Mouse (Mus musculus) intestine, embryonic 14.5 days (tissue): Measurements from ENCODE around the gene Kansl1l. TPM values are rescaled to one million over a fixed set of nuclear protein-coding genes. Genes with fewer than 3 reads are reported as not detected.

Experiments used
- ATAC-seq: fragments of 200-750 bp; cut with Nextera tagmentation; replicated peaks from 2 replicates; pipeline ENCODE4 v1.8.0; 2017; ENCODE audit warnings: low read depth, moderate number of reproducible peaks, moderate TSS enrichment, moderate library complexity; ENCODE audit not compliant: low FRiP score, low TSS enrichment
- DNase-seq: peaks from one replicate; pipeline ENCODE4 v3.0.0-alpha.2; 2018; ENCODE audit warnings: low spot score
- H3K27ac ChIP-seq: fragments of 300-500 bp; sonication (generic); 2 replicates; pipeline ENCODE4 v1.5.1; 2014; ENCODE audit warnings: low read depth, mild to moderate bottlenecking, control low read depth
- H3K27me3 ChIP-seq: fragments of 300-500 bp; sonication (generic); replicated peaks from 2 replicates; pipeline ENCODE4 v1.6.1; 2014; ENCODE audit warnings: low read length, control low read depth; ENCODE audit not compliant: control insufficient read depth, insufficient read depth
- H3K36me3 ChIP-seq: fragments of 300-500 bp; sonication (generic); 2 replicates; pipeline ENCODE4 v1.6.1; 2014; ENCODE audit warnings: low read length, control low read depth; ENCODE audit not compliant: control insufficient read depth, insufficient read depth
- H3K4me1 ChIP-seq: fragments of 300-500 bp; sonication (generic); replicated peaks from 2 replicates; pipeline ENCODE4 v1.6.1; 2014; ENCODE audit warnings: low read length, control low read depth, mixed read lengths; ENCODE audit not compliant: control insufficient read depth, insufficient read depth
- H3K4me2 ChIP-seq: fragments of 300-500 bp; sonication (generic); 2 replicates; pipeline ENCODE4 v1.6.1; 2014; ENCODE audit warnings: low read length
- H3K4me3 ChIP-seq: fragments of 300-500 bp; sonication (generic); 2 replicates; pipeline ENCODE4 v1.5.1; 2014; ENCODE audit warnings: low read depth, low read length, control low read depth, mixed read lengths
- H3K9ac ChIP-seq: fragments of 300-500 bp; sonication (generic); 2 replicates; pipeline ENCODE4 v1.6.1; 2014; ENCODE audit warnings: mild to moderate bottlenecking, low read length
- H3K9me3 ChIP-seq: fragments of 300-500 bp; sonication (generic); 2 replicates; pipeline ENCODE4 v1.6.1; 2016; ENCODE audit warnings: low read length, control low read depth; ENCODE audit not compliant: control insufficient read depth
- WGBS: fragments of 180-500 bp; shearing (Covaris S2); extraction: QIAGEN DNeasy Blood & Tissue Kit; methylation state at CpG from one replicate; pipeline ENCODE4 v1.1.7; 2014; 5-methylcytosine and 5-hydroxymethylcytosine counted together
- polyA plus RNA-seq: library from polyadenylated mRNA; unstranded; fragments of >200 nt; fragmentation: Nextera tagmentation; extraction: Ambion mirVana; gene quantifications from 2 replicates; pipeline ENCODE4 v1.2.1, GENCODE M21; 2014

The Kansl1l gene
- polyA plus RNA-seq, 1 experiment from 2014 or later = 14.2 TPM

GRCm38 (mm10) chr1:66768764-66769163 lies 48.6 kb downstream of the Kansl1l start:
- Histone ChIP-seq H3K36me3 (peaks cover 29% of the 10 kb centered on the region), H3K9ac (no peak overlapping the region), H3K4me3 (no peak overlapping the region), H3K9me3 (no peaks in the 10 kb centered on the region), H3K4me2 (no peak overlapping the region), H3K27me3 (no peaks in the 10 kb centered on the region), H3K27ac (no peak overlapping the region), H3K4me1 (no peaks in the 10 kb centered on the region)
- no peak for ATAC-seq
- WGBS = 89% methylated on average over 1 of the region's 1 CpGs
- DNase-seq = no peak

GRCm38 (mm10) chr1:66730581-66730980 lies 86.8 kb downstream of the Kansl1l start:
- peaks cover 52% of the 10 kb centered on the region for H3K36me3 ChIP-seq
- H3K4me1 ChIP-seq = no peaks in the 10 kb centered on the region
- H3K4me2 ChIP-seq = no peak overlapping the region
- DNase-seq (no peak), ATAC-seq (no peak)
- H3K27ac ChIP-seq = no peak overlapping the region
- 58% methylated on average over 1 of the region's 1 CpGs for WGBS
- no peaks in the 10 kb centered on the region for H3K27me3 ChIP-seq
- H3K4me3 ChIP-seq = no peak overlapping the region
- no peaks in the 10 kb centered on the region for H3K9me3 ChIP-seq
- no peak overlapping the region for H3K9ac ChIP-seq

- no peaks in the 10 kb centered on the region for H3K9me3 ChIP-seq
- no peaks in the 10 kb centered on the region for H3K27me3 ChIP-seq
- no peak overlapping the region for H3K9ac ChIP-seq
- H3K27ac ChIP-seq = no peak overlapping the region
- H3K36me3 ChIP-seq = peaks cover 50% of the 10 kb centered on the region
- H3K4me2 ChIP-seq = no peak overlapping the region
- DNase-seq (no peak), ATAC-seq (no peak)
- no peaks in the 10 kb centered on the region for H3K4me1 ChIP-seq
- 89% methylated on average over 3 of the region's 3 CpGs for WGBS
- H3K4me3 ChIP-seq = no peak overlapping the region
Measured at GRCm38 (mm10) chr1:66712859-66713258, 104.5 kb downstream of the Kansl1l start.

GRCm38 (mm10) chr1:66704523-66704922 lies 112.8 kb downstream of the Kansl1l start:
- Histone ChIP-seq H3K27me3 (no peaks in the 10 kb centered on the region), H3K9me3 (no peaks in the 10 kb centered on the region), H3K4me2 (no peak overlapping the region), H3K9ac (no peak overlapping the region), H3K27ac (no peak overlapping the region), H3K4me3 (no peak overlapping the region), H3K4me1 (peaks cover 8% of the 10 kb centered on the region; the same call in 1 of the 2 replicates), H3K36me3 (peaks cover 27% of the 10 kb centered on the region)
- DNase-seq = no peak
- 69% methylated on average over 6 of the region's 6 CpGs for WGBS
- no peak for ATAC-seq

GRCm38 (mm10) chr1:66702623-66703345 lies 114.6 kb downstream of the Kansl1l start:
- no peak overlapping the region for H3K4me3 ChIP-seq
- no peak overlapping the region for H3K27ac ChIP-seq
- no peak for ATAC-seq
- H3K4me1 ChIP-seq = peaks cover 8% of the 10 kb centered on the region; the same call in 1 of the 2 replicates
- DNase-seq = no peak
- WGBS = 78% methylated on average over 4 of the region's 4 CpGs
- H3K9me3 ChIP-seq = no peaks in the 10 kb centered on the region
- no peak overlapping the region for H3K4me2 ChIP-seq
- peaks cover 18% of the 10 kb centered on the region for H3K36me3 ChIP-seq
- no peaks in the 10 kb centered on the region for H3K27me3 ChIP-seq
- no peak overlapping the region for H3K9ac ChIP-seq

GRCm38 (mm10) chr1:66701576-66701940 lies 115.8 kb downstream of the Kansl1l start:
- Histone ChIP-seq H3K27ac (no peak overlapping the region), H3K4me3 (peak overlapping the region; percentile 60), H3K36me3 (peaks cover 6% of the 10 kb centered on the region), H3K4me2 (peak overlapping the region; percentile 58), H3K9me3 (no peaks in the 10 kb centered on the region), H3K9ac (peak overlapping the region; percentile 61), H3K27me3 (no peaks in the 10 kb centered on the region), H3K4me1 (peaks cover 8% of the 10 kb centered on the region; the same call in 1 of the 2 replicates)
- 18% methylated on average over 2 of the region's 2 CpGs for WGBS
- DNase-seq (no peak), ATAC-seq (no peak)

- under 1% methylated on average over 73 of the region's 73 CpGs for WGBS
- Histone ChIP-seq H3K27me3 (no peaks in the 10 kb centered on the region), H3K27ac (peak within 1 kb of the TSS; percentile 47; the same call in 1 of the 2 replicates), H3K4me3 (peak within 1 kb of the TSS; percentile 60), H3K4me2 (peak within 1 kb of the TSS; percentile 58), H3K9me3 (no peaks in the 10 kb centered on the region), H3K36me3 (no peaks in the 10 kb centered on the region; the same call in 1 of the 2 replicates), H3K4me1 (peaks cover 8% of the 10 kb centered on the region; the same call in 1 of the 2 replicates), H3K9ac (peak within 1 kb of the TSS; percentile 61)
- DNase-seq (peak; percentile 96), ATAC-seq (peak; percentile 100)
Measured at GRCm38 (mm10) chr1:66700693-66701575, 116.4 kb downstream of the Kansl1l start, which contains the start of gene Rpe. TSS of gene Rpe (plus strand) at chr1:66700831.

- peaks cover 8% of the 10 kb centered on the region; the same call in 1 of the 2 replicates for H3K4me1 ChIP-seq
- H3K27me3 ChIP-seq = no peaks in the 10 kb centered on the region
- H3K4me2 ChIP-seq = peak overlapping the region; percentile 58
- no peak overlapping the region for H3K27ac ChIP-seq
- peak overlapping the region; percentile 60 for H3K4me3 ChIP-seq
- H3K36me3 ChIP-seq = no peaks in the 10 kb centered on the region; the same call in 1 of the 2 replicates
- H3K9me3 ChIP-seq = no peaks in the 10 kb centered on the region
- no peak overlapping the region for H3K9ac ChIP-seq
- whole genome bisulfite sequencing = 48% methylated on average over 5 of the region's 5 CpGs
- ATAC-seq (peak; percentile 36; the same call in 1 of the 2 replicates), DNase-seq (no peak)
Measured at GRCm38 (mm10) chr1:66700149-66700692, 117.1 kb downstream of the Kansl1l start.
